Mouse (Mus musculus) bone marrow, adult 2 months (tissue): Measurements from ENCODE around the gene Siglecg. TPM values are rescaled to one million over a fixed set of nuclear protein-coding genes. Genes with fewer than 3 reads are reported as not detected.

Experiments
- H3K27ac ChIP-seq: fragments of 200-500 bp; 2 replicates; pipeline ENCODE4 v1.5.1; 2012; ENCODE audit warnings: low read depth, mild to moderate bottlenecking, control low read depth, inconsistent platforms, low read length; ENCODE audit not compliant: control insufficient read depth, poor library complexity, insufficient read depth
- H3K4me1 ChIP-seq: fragments of 200-500 bp; 2 replicates; pipeline ENCODE4 v1.6.1; 2011; ENCODE audit warnings: low read length; ENCODE audit not compliant: control insufficient read depth, insufficient read depth
- H3K4me3 ChIP-seq: fragments of 200-500 bp; replicated peaks from 2 replicates; pipeline ENCODE3; 2011; ENCODE audit warnings: mild to moderate bottlenecking, low read depth, low read length, control low read depth; ENCODE audit not compliant: control insufficient read depth
- CTCF ChIP-seq: fragments of 200-500 bp; IDR thresholded peaks from 2 replicates; pipeline ENCODE4 v1.5.1; 2011; ENCODE audit warnings: low read length, control low read depth; ENCODE audit not compliant: control insufficient read depth, insufficient read depth
- POLR2A ChIP-seq: fragments of 200-500 bp; IDR thresholded peaks from 2 replicates; pipeline ENCODE4 v1.6.1; 2011; ENCODE audit warnings: low read depth, mild to moderate bottlenecking, control low read depth, low read length, borderline replicate concordance; ENCODE audit not compliant: control insufficient read depth
- WGBS: fragments of 180-500 bp; shearing (Covaris S2); methylation state at CpG from one replicate; pipeline ENCODE4 v1.1.7; 2018; 5-methylcytosine and 5-hydroxymethylcytosine counted together
- polyA plus RNA-seq: library from polyadenylated mRNA; stranded (reverse); fragments of >200 nt; gene quantifications from 2 replicates; pipeline ENCODE4 v1.2.4, GENCODE M21; 2011; ENCODE audit warnings: low replicate concordance; ENCODE audit not compliant: missing spikeins, insufficient read depth, insufficient read length

The Siglecg gene
- polyA plus RNA-seq, 1 experiment = 73.3 TPM

DNA sequence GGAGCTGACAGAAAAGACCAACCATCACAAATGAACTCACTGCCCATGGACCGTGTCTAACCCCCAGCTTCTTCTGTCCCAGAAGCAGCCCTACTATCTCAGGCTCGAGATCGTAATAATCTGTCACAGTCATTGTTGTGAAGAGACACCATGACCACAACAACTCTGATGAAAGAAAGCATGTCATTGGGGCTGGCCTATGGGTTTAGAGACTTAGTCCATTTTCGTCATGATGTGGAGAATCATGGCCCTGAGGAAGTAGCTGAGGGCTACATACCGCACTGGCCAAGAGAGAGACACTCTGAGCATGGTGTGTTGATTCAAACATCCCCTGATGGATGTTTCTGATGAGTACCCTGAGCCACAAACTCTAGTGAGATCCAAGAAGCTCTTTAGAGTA is 26.7 kb downstream of the Siglecg start:
- WGBS = 74% methylated on average over 5 of the region's 5 CpGs

DNA sequence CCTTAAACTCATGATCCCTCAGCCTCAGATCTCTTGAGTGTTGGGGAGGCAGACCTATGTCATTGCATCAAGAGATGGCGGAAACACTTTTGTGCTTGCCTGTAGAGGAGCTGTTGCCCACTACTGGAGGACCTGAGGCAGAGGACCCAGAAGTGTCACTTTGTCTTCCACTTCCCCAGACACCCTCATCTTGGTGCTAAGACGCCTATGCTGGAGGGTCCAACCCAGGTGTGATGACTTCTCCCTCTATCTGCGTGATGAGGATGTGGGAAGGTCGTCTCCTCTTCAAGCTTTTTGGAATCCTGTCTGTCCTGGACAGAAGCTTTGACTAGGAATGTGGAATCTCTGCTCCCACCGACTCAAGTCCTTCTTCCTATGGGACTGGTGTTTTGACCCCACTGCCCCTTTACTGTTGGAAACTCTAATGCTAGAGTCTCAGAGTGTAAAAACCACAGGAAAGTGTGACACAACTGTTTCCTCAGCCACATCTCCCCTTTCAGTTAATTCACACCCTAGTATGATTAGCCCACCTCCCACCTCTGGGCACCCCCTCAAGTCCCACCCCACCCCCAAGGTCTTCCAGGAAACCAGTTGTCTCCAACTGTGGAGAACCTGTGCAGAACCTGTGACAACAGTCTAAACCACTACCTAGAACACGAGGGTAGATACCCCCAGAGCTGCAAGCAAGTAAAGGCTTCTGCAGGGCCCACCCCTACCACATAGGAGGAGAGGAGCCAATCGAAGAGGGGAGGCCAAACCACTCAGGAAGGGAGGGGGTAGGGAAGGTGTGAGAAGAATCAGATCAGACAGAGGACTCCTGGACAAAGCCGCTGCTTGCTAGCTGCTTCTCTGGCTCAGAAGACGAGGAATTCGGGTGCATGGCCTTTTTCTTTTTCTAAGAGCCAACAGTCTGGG is 28.6 kb downstream of the Siglecg start, which contains the start of gene Nkg7:
Gene Nkg7 (plus strand): TSS at position 733 of the 915 bp plus-strand sequence.
- WGBS = 16% methylated on average over 10 of the region's 10 CpGs
- Histone ChIP-seq H3K4me1 (peaks cover 5% of the 10 kb centered on the region; the same call in 1 of the 2 replicates), H3K4me3 (peak within 1 kb of the TSS; percentile 40)

More for the DNA sequence above, 26.7 kb downstream of the Siglecg start:
- H3K27ac ChIP-seq = no peak overlapping the region
- TF ChIP-seq CTCF = no peak
- TF ChIP-seq POLR2A = no peak
- H3K4me3 ChIP-seq = no peak overlapping the region
- peaks cover 5% of the 10 kb centered on the region; the same call in 1 of the 2 replicates for H3K4me1 ChIP-seq

DNA sequence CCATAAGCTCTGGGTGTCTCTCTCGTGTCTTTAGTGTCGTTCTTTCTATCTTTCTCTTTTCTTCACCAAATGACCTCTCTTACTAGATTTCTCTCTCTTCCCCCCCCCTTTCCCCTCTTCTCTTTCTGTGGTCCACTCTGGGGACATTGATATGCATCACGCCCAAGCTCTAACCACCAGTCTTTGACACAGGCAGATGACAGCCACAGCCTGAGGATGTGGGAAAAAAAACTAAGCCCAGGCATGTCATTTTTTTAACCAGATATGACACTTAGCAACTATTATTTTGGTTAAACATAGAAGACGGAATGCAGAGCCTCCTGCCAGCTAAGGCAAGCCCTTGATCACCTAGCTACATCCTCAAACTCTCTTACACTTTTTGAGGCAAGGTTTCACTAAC is 30.6 kb downstream of the Siglecg start:
- TF ChIP-seq CTCF = no peak
- no peak for TF ChIP-seq POLR2A
- Histone ChIP-seq H3K27ac (no peak overlapping the region), H3K4me3 (peak overlapping the region; percentile 45)

More for the DNA sequence above, 28.6 kb downstream of the Siglecg start, which contains the start of gene Nkg7:
- TF ChIP-seq POLR2A = no peak
- TF ChIP-seq CTCF = 0 out of 2 replicates have a peak, but pooled peaks have one; percentile 5
- H3K27ac ChIP-seq = peak within 1 kb of the TSS; percentile 52

GRCm38 (mm10) chr7:43440482-43440881 is 32.5 kb downstream of the Siglecg start, which contains the start of gene Cldnd2:
Cldnd2 (plus strand) TSS chr7:43440782.
- Histone ChIP-seq H3K4me3 (no peak within 1 kb of the TSS), H3K4me1 (peaks cover 7% of the 10 kb centered on the region; the same call in 1 of the 2 replicates), H3K27ac (0 out of 2 replicates have a peak within 1 kb of the TSS, but pooled peaks have one; percentile 25)
- no peak for TF ChIP-seq CTCF
- no peak for TF ChIP-seq POLR2A
- 69% methylated on average over 6 of the region's 6 CpGs for WGBS

More for the DNA sequence above, 30.6 kb downstream of the Siglecg start:
- 14% methylated on average over 4 of the region's 4 CpGs for WGBS
- H3K4me1 ChIP-seq = peaks cover 7% of the 10 kb centered on the region; the same call in 1 of the 2 replicates

GRCm38 (mm10) chr7:43441071-43441470 is 33.1 kb downstream of the Siglecg start:
- TF ChIP-seq CTCF (no peak), POLR2A (no peak)
- H3K27ac ChIP-seq = no peak overlapping the region
- H3K4me1 ChIP-seq = peaks cover 7% of the 10 kb centered on the region; the same call in 1 of the 2 replicates
- 60% methylated on average over 3 of the region's 3 CpGs for WGBS
- no peak overlapping the region for H3K4me3 ChIP-seq

DNA sequence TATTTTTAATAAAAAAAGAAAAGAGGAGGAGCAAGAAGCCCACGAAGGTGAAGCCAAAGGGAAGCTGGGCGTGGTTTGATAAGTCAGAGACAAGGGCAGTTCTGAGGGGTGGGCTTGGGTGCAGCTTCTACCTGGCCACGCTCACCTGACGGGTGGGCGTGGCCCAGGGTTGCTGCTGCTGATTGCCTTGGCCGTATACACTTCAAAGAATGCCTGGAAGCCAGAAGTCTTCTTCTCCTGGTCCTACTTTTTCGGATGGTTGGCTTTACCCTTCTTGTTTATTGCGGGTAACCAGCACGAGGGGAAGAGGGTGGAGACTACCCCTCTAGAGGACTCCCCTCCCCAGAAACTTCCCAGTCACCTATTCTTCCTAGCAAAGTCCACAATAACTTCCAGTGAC is 34.7 kb downstream of the Siglecg start:
- TF ChIP-seq CTCF (no peak), POLR2A (no peak)
- Histone ChIP-seq H3K4me1 (peaks cover 4% of the 10 kb centered on the region; the same call in 1 of the 2 replicates), H3K27ac (peak overlapping the region; percentile 75), H3K4me3 (peak overlapping the region; percentile 90)
- 5% methylated on average over 9 of the region's 9 CpGs for whole genome bisulfite sequencing

- Histone ChIP-seq H3K4me1 (peaks cover 4% of the 10 kb centered on the region; the same call in 1 of the 2 replicates), H3K27ac (peak overlapping the region; percentile 75)
- peak; percentile 78 for TF ChIP-seq POLR2A
- TF ChIP-seq CTCF = no peak
Measured at GRCm38 (mm10) chr7:43443126-43443916, 35.3 kb downstream of the Siglecg start.

More at GRCm38 (mm10) chr7:43443126-43443916, 35.3 kb downstream of the Siglecg start:
- WGBS = under 1% methylated on average over 36 of the region's 36 CpGs
- peak overlapping the region; percentile 90 for H3K4me3 ChIP-seq
